In genomic region chr13:25868923-25869322, GRCm38 (mm10) we compare ENCODE assay signal across 13 mouse cellular contexts.
"Had no signal": no experiment of that assay in that cellular context is flagged by ENCODE, and none has a peak within 500 bp of the region (broad histone marks: within the 10 kb centered on the region; RNA-seq: fewer than 3 reads in every experiment).

No protein-coding gene starts in this region.

- H3K4me3 ChIP-seq: limb, embryonic 13.5 days; liver, embryonic 13.5 days had no signal

- H3K27ac ChIP-seq: kidney, postnatal 0 days; limb, embryonic 13.5 days; liver, embryonic 13.5 days had no signal

- H3K9ac ChIP-seq: limb, embryonic 13.5 days; liver, embryonic 13.5 days had no signal

- H3K4me1 ChIP-seq: limb, embryonic 13.5 days; liver, embryonic 13.5 days had no signal

- DNase-seq: kidney, adult 2 months; kidney, postnatal 25 days; left cerebral cortex, postnatal 4 days; liver, embryonic 13.5 days; lung, adult 2 months; lung, postnatal 14 days; lung, postnatal 4 days; thymus, adult 18-20 months; thymus, postnatal 4 days had no signal

- H3K36me3 ChIP-seq: limb, embryonic 13.5 days; liver, embryonic 13.5 days had no signal

- H3K4me2 ChIP-seq: limb, embryonic 13.5 days; liver, embryonic 13.5 days had no signal

- ATAC-seq: intestine, postnatal 0 days; midbrain, embryonic 16.5 days had no signal

- H3K9me3 ChIP-seq: limb, embryonic 13.5 days; liver, embryonic 13.5 days had no signal

- H3K27me3 ChIP-seq: limb, embryonic 13.5 days; liver, embryonic 13.5 days had no signal
